Mouse (Mus musculus): ENCODE data around the gene Mllt11. TPM values are rescaled to one million over a fixed set of nuclear protein-coding genes. Genes with fewer than 3 reads are reported as not detected.

The Mllt11 gene
- total RNA-seq, 1 experiment from 2014 or later: 7.9 TPM

DNA sequence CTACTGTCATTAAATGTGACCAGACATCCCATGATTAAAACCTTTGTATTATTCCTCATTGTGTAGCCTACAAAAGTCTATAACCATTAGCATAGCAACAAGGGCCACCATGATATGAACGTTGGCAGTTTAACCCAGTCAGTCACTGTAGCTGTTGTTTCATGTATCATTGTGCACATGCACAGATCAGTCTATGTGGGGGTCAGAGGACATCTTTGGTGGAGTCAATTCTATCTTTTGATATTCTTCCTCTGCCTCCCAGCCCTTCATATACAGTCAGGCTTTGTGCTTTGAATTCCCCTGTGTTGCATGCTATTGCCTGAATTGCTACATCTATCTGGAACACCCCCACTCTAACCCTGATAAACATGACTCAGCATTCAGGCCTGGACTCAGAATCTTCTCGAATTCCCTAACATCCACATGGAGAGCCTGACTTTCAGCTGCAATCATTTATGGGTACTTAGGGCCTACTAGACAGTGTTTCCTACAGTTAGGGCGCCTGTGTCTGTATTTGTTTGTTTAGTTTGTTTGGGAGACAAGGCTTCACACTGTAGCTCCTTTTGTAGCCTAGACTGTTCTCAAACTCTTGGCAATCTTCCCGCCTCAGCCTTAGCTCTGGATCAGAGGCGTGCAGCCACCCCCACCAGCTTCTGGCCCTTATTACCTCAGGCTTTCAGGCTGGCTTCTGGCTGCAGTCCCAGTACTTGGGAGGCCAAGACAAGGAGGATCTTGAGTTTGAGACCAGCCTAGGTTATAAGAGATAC is 14.7 kb upstream of the Mllt11 start:
- ATAC-seq (replicated peaks; ENCODE audit: low read depth, poor library complexity, severe bottlenecking): peak; percentile 57; the same call in 1 of the 2 replicates

DNA sequence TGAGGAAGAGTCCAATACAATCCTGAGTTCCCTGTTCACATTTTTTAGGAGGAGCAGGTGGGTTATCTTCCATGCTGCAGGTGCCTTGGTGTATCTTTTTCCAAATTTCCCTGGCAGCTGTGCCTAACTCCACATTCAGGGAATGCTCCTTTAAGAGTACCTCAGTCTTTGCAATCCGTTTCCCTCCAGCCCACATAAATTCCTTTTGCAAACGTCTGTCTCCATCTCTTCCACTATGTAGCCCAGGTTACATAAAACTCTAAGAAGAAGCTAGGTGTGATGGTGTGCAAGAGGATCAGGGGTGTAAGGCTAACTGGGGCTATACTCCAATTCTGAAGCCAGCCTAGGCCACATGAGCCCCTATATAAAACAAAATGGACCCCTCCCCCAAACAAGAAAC is 11.1 kb upstream of the Mllt11 start:
- no peak for ATAC-seq (replicated peaks; ENCODE audit: low read depth, poor library complexity, severe bottlenecking)

DNA sequence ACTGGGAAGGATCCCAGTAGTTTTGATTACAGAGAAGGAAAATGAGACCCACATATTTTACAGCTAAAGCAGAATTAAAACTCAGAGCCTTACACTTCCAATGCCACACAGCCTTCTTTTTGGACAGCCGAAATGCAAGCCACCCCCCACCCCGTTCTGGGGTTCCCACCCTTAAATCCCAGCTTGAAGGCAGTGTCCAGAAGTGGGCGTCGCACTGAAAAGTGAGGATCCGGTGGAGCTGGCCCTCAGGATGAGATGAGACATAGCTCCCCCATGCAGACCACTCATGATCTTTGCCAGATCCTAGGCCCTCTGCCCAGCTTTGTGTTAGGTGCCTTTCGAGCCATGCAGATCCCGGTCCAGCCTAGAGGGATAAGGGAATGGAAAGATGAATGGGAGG is 9.5 kb upstream of the Mllt11 start, which contains the start of gene Gm128:
TSS of gene Gm128 (minus strand) at position 101 of the 400 bp plus-strand sequence.
- no peak for ATAC-seq (replicated peaks; ENCODE audit: low read depth, poor library complexity, severe bottlenecking)

GRCm38 (mm10) chr3:95240900-95241299 is 8.9 kb upstream of the Mllt11 start:
- ATAC-seq (replicated peaks; ENCODE audit: low read depth, poor library complexity, severe bottlenecking): no peak

- no peak for ATAC-seq (replicated peaks; ENCODE audit: low read depth, poor library complexity, severe bottlenecking)
These were observed 8.0 kb upstream of the Mllt11 start for GRCm38 (mm10) chr3:95239971-95240370.

GRCm38 (mm10) chr3:95239022-95239421 is 7.1 kb upstream of the Mllt11 start:
- no peak for ATAC-seq (replicated peaks; ENCODE audit: low read depth, poor library complexity, severe bottlenecking)

GRCm38 (mm10) chr3:95237541-95238099 is 5.6 kb upstream of the Mllt11 start:
- ATAC-seq (replicated peaks; ENCODE audit: low read depth, poor library complexity, severe bottlenecking): no peak

GRCm38 (mm10) chr3:95235386-95236301 is 3.7 kb upstream of the Mllt11 start:
- no peak for ATAC-seq (replicated peaks; ENCODE audit: low read depth, poor library complexity, severe bottlenecking)

DNA sequence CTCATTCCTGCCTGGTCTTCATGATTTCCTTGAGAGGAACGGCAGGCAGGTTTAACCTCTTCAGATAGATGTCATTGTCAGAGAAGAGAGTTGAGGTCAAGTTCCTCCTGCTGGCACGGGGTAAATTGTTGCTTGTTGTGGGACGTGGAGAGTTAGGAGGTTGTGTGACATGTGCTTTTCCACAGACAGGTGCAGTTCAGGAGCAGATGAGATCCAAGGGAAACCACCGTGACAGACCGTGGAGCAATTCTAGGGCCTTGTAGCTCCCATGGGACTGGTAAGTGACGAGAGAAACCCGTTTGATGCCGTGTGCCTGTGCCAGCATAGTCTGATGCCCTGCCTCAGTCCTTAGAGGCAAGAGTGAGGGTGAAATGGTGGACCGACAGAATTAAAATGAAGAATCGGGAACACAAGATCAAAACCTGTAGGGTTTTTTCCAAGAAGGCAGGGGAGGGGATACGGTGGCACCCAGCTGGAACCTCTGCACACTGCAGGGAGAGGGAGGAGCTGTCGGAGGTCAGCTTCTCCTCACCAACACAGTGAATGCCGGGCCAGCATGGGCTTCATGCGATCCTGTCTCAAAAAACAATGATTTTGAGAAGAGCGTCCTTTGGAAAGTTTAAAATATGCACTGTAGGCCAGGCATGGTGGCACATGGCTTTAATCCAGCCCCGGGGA is 1.5 kb upstream of the Mllt11 start:
- no peak for ATAC-seq (replicated peaks; ENCODE audit: low read depth, poor library complexity, severe bottlenecking)

GRCm38 (mm10) chr3:95232771-95233170 is 800 bp upstream of the Mllt11 start:
- no peak for ATAC-seq (replicated peaks; ENCODE audit: low read depth, poor library complexity, severe bottlenecking)

DNA sequence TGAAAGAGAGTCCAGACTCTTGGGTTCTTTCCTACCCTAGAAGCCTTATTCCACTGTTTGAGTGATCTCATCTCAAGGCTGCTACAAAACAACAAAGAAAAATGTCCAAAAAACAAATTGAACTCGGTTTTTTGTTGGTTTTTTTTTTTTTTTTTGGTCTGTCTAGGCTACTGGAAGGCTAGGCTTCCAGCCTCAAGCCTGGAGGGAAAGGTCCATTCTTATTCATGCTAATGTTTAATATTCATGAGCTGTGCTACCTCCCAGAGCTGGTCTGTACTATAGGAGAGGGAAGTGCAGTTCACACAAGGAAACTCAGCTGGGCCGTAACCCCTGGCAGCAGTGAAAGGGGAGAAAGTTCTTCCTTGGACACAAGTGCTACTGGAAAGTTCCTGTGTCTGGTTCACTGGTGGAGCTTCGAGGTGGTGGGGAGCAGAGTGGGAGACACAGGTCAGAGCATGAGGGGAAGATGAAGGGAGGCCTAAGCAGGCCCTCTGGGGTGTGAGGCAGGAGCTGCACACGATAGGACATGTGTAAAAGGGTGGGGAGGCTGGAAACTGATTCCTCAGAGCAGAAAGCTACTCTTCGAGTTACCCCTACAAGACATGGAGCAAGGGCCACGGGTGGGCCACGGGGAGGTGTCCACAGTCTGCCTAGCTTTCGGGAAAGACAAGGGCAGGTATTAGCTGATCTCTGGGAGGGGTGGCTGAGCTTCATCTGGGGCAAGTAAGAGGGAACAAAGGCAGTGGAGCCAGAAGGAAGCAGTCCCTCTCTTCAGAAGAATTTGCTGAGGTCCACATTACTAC is 1.3 kb downstream of the Mllt11 start:
- ATAC-seq (replicated peaks; ENCODE audit: low read depth, poor library complexity, severe bottlenecking): no peak

DNA sequence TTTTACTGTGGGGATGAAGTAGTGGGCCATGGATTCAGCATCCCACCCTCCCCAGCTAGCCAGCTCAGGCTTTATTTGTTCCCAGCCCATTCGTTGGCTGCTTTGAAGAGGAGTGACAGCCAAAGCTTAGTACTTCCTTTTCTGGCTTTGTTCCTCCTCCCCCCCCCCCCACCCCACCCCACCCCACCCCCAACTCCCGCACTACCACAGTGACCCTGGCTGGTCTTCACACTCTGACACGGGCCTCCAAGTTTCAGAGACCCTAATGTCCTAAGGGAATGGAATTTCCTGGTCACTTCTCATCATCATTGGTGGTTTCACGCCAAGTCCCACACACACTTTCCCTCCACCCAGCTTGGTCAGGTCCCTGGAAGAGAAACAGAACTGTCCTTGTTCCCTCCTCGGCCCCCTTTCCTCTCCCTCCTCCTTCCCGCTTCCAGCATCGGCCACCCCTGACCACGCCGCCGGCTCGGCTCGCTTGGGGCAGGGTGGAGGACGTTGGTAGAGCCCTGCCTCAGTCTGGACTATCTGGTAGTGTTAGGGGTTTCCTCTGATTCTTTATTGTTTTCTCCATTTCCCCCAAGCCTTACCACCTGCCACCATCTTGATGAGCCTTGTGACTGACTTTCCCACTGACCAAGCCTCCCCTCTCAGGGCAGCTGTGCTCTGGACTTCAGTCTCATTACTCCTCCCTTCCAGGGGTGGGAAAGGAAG is 2.0 kb downstream of the Mllt11 start:
- ATAC-seq (replicated peaks; ENCODE audit: low read depth, poor library complexity, severe bottlenecking): peak; percentile 15; the same call in 1 of the 2 replicates

GRCm38 (mm10) chr3:95228894-95229780 is 2.8 kb downstream of the Mllt11 start:
- ATAC-seq (replicated peaks; ENCODE audit: low read depth, poor library complexity, severe bottlenecking): no peak; the same call in 1 of the 2 replicates

- ATAC-seq (replicated peaks; ENCODE audit: low read depth, poor library complexity, severe bottlenecking): peak; percentile 73
These were observed 3.6 kb downstream of the Mllt11 start, which contains the start of gene Cdc42se1 for GRCm38 (mm10) chr3:95228148-95228893. Cdc42se1 (plus strand) TSS chr3:95228732.

- ATAC-seq (replicated peaks; ENCODE audit: low read depth, poor library complexity, severe bottlenecking): no peak
These were observed 4.8 kb downstream of the Mllt11 start for GRCm38 (mm10) chr3:95227214-95227613.

- no peak for ATAC-seq (replicated peaks; ENCODE audit: low read depth, poor library complexity, severe bottlenecking)
These were observed 7.7 kb downstream of the Mllt11 start for GRCm38 (mm10) chr3:95224295-95224694.

DNA sequence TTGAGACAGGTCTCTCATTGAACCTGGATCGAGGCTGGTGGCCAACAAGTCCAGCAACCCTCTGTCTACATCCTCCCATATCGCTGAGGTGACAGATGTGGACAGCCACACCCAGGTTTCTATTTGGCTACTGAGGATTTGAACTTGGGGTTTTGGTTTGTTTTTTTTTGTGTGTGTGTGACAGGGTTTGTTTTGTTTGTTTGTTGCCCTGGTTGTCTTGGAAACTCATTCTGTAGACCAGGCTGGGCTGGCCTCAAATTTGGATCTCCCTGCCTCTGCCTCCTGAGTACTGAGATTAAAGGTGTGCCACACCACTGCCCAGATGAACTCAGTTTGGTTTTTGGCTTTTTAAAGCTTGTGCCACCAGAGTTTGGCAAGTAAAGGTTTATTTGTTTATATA is 8.9 kb downstream of the Mllt11 start:
- ATAC-seq (replicated peaks; ENCODE audit: low read depth, poor library complexity, severe bottlenecking): no peak
